25 mouse cellular contexts compared by ENCODE assay signal in the genomic region with DNA sequence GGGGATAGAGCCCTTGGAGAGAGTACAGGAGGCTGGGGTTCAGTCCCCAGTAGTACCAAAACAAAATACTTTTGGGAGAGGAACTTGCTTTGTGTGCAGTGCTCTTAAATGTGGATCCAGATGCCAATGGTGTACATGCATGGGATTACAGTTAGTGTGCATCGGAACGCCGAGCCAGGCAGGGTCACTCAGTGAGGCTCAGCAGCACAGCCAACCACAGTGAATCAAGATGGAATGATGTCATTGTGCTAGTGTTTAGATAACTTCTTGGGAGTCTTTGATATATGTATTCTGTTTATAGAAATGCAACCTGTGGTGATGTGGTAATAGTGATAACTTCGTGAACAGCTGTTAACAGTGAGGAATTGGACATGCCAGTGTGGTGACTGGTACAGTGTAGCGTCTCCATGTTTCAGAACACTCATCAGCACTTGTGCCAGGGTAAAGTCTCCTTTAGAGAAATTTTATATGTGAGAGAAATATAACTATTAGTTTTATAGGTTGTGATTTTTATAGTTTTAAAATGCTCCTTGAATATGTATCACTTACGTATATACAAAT. TPM values are rescaled to one million over a fixed set of nuclear protein-coding genes. Genes with fewer than 3 reads are reported as not detected.
DNase-seq lines count a peak whose midpoint lies in the region; ATAC-seq lines count a peak whose summit lies in the region.
"Had no signal": no experiment of that assay in that cellular context is flagged by ENCODE, and none has a peak within 500 bp of the region (broad histone marks: within the 10 kb centered on the region; RNA-seq: fewer than 3 reads in every experiment).

No protein-coding gene starts in this region.

- H3K4me3 ChIP-seq in liver, embryonic 11.5 days (ENCODE audit: low read depth, low read length): no peak overlapping the region
- H3K4me3 ChIP-seq in intestine, embryonic 15.5 days (replicated peaks): no peak overlapping the region
- H3K4me3 ChIP-seq in liver, embryonic 15.5 days (replicated peaks): no peak overlapping the region
- no peak overlapping the region for H3K4me3 ChIP-seq in stomach, embryonic 15.5 days (replicated peaks)
- H3K4me3 ChIP-seq: embryonic facial prominence, embryonic 10.5 days; forebrain, embryonic 12.5 days; hindbrain, embryonic 12.5 days; limb, embryonic 13.5 days; lung, embryonic 15.5 days had no signal

- peaks cover 27% of the 10 kb centered on the region for H3K4me1 ChIP-seq in liver, embryonic 11.5 days (replicated peaks; ENCODE audit: control insufficient read depth, insufficient read depth, low read length)
- peaks cover 8% of the 10 kb centered on the region; the same call in 1 of the 2 replicates for H3K4me1 ChIP-seq in intestine, embryonic 15.5 days (replicated peaks)
- H3K4me1 ChIP-seq in liver, embryonic 15.5 days (replicated peaks): peaks cover 34% of the 10 kb centered on the region
- peaks cover 7% of the 10 kb centered on the region; the same call in 1 of the 2 replicates for H3K4me1 ChIP-seq in stomach, embryonic 15.5 days

- ATAC-seq in liver, embryonic 11.5 days (replicated peaks; ENCODE audit: low FRiP score): peak; percentile 50
- peak; percentile 56 for ATAC-seq in intestine, embryonic 15.5 days
- ATAC-seq in liver, embryonic 15.5 days (ENCODE audit: insufficient read depth): peak; percentile 54; the same call in 1 of the 2 replicates
- ATAC-seq in stomach, embryonic 15.5 days (ENCODE audit: insufficient read depth, low FRiP score, low read depth): 0 out of 2 replicates have a peak, but pooled peaks have one; percentile 10

- H3K27ac ChIP-seq in liver, embryonic 11.5 days (ENCODE audit: low read depth, low read length): peak overlapping the region; percentile 53; the same call in 1 of the 2 replicates
- 0 out of 2 replicates have a peak overlapping the region, but pooled peaks have one; percentile 66 for H3K27ac ChIP-seq in intestine, embryonic 15.5 days
- no peak overlapping the region for H3K27ac ChIP-seq in liver, embryonic 15.5 days (replicated peaks)
- no peak overlapping the region for H3K27ac ChIP-seq in stomach, embryonic 15.5 days
- H3K27ac ChIP-seq: embryonic facial prominence, embryonic 10.5 days; forebrain, embryonic 12.5 days; hindbrain, embryonic 12.5 days; limb, embryonic 13.5 days; lung, embryonic 15.5 days had no signal

- H3K9me3 ChIP-seq in liver, embryonic 11.5 days (ENCODE audit: control insufficient read depth, low read length): no peaks in the 10 kb centered on the region
- H3K9me3 ChIP-seq in intestine, embryonic 15.5 days: no peaks in the 10 kb centered on the region
- no peaks in the 10 kb centered on the region for H3K9me3 ChIP-seq in liver, embryonic 15.5 days (replicated peaks)
- H3K9me3 ChIP-seq in stomach, embryonic 15.5 days: no peaks in the 10 kb centered on the region
- H3K9me3 ChIP-seq: embryonic facial prominence, embryonic 10.5 days; forebrain, embryonic 12.5 days; hindbrain, embryonic 12.5 days; limb, embryonic 13.5 days; lung, embryonic 15.5 days had no signal

- H3K27me3 ChIP-seq in liver, embryonic 11.5 days (replicated peaks; ENCODE audit: control insufficient read depth, insufficient read depth, low read length): no peaks in the 10 kb centered on the region
- no peaks in the 10 kb centered on the region for H3K27me3 ChIP-seq in intestine, embryonic 15.5 days (replicated peaks)
- H3K27me3 ChIP-seq in liver, embryonic 15.5 days: no peaks in the 10 kb centered on the region
- no peaks in the 10 kb centered on the region for H3K27me3 ChIP-seq in stomach, embryonic 15.5 days (replicated peaks)
- H3K27me3 ChIP-seq: forebrain, embryonic 12.5 days; hindbrain, embryonic 12.5 days; limb, embryonic 13.5 days; lung, embryonic 15.5 days had no signal

- 80% methylated on average over 6 of the region's 6 CpGs for WGBS in liver, embryonic 11.5 days
- WGBS in intestine, embryonic 15.5 days: 78% methylated on average over 6 of the region's 6 CpGs
- 50% methylated on average over 6 of the region's 6 CpGs for WGBS in liver, embryonic 15.5 days (ENCODE audit: insufficient replicate concordance)
- 81% methylated on average over 6 of the region's 6 CpGs for WGBS in stomach, embryonic 15.5 days

- H3K36me3 ChIP-seq in liver, embryonic 11.5 days (ENCODE audit: control insufficient read depth, insufficient read depth, low read length): no peaks in the 10 kb centered on the region
- H3K36me3 ChIP-seq in intestine, embryonic 15.5 days: no peaks in the 10 kb centered on the region
- no peaks in the 10 kb centered on the region for H3K36me3 ChIP-seq in liver, embryonic 15.5 days (replicated peaks)
- H3K36me3 ChIP-seq in stomach, embryonic 15.5 days: no peaks in the 10 kb centered on the region
- H3K36me3 ChIP-seq: forebrain, embryonic 12.5 days; hindbrain, embryonic 12.5 days; limb, embryonic 13.5 days; lung, embryonic 15.5 days had no signal

- peak overlapping the region; percentile 33 for H3K4me2 ChIP-seq in liver, embryonic 11.5 days
- H3K4me2 ChIP-seq in intestine, embryonic 15.5 days (replicated peaks): peak overlapping the region; percentile 27
- H3K4me2 ChIP-seq in liver, embryonic 15.5 days: peak overlapping the region; percentile 35
- H3K4me2 ChIP-seq in stomach, embryonic 15.5 days: no peak overlapping the region
- H3K4me2 ChIP-seq: forebrain, embryonic 12.5 days; hindbrain, embryonic 12.5 days; limb, embryonic 13.5 days; lung, embryonic 15.5 days; midbrain, embryonic 11.5 days had no signal

- no peak for DNase-seq in liver, embryonic 11.5 days (ENCODE audit: low spot score)
- no peak for DNase-seq in liver
- no peak for DNase-seq in gastrocnemius, adult 8-10 months (ENCODE audit: low spot score in 2 of 2)
- no peak for DNase-seq in embryo, embryonic 10.5 days (ENCODE audit: low spot score)
- DNase-seq in ovary, postnatal 10 days (ENCODE audit: low spot score): no peak
- DNase-seq: adrenal gland, postnatal 36 days; cerebellum, adult 18-20 months; cerebellum, postnatal 36 days; gastrocnemius, postnatal 14 days; lung, postnatal 4 days; thymus, adult 18-20 months had no signal

- H3K9ac ChIP-seq in liver, embryonic 11.5 days (ENCODE audit: low read depth, low read length): no peak overlapping the region
- no peak overlapping the region for H3K9ac ChIP-seq in intestine, embryonic 15.5 days
- H3K9ac ChIP-seq in liver, embryonic 15.5 days: no peak overlapping the region
- no peak overlapping the region for H3K9ac ChIP-seq in stomach, embryonic 15.5 days
- H3K9ac ChIP-seq: forebrain, embryonic 12.5 days; hindbrain, embryonic 12.5 days; limb, embryonic 13.5 days; lung, embryonic 15.5 days had no signal

RNA-seq across cellular contexts. Expression of a gene that starts 15.5 kb away (rescaled TPM):
- polyA plus RNA-seq in liver, embryonic 11.5 days (2014; fragmentation: Nextera tagmentation; extraction: Ambion mirVana): not detected in 2 replicates
- polyA plus RNA-seq in intestine, embryonic 15.5 days (2015; fragmentation: Nextera tagmentation; extraction: Ambion mirVana): not detected in 2 replicates
- polyA plus RNA-seq in liver, embryonic 15.5 days (2015; fragmentation: Nextera tagmentation; extraction: Ambion mirVana): 0.16 and 0.18 TPM in 2 replicates
- polyA plus RNA-seq in stomach, embryonic 15.5 days (2015; fragmentation: Nextera tagmentation; extraction: Ambion mirVana): not detected in 2 replicates
- total RNA-seq in gastrocnemius, adult 8-10 months (2022): 100 to 1,000 TPM; 220 to 268 (median 238) TPM
- polyA plus RNA-seq: embryonic facial prominence, embryonic 10.5 days; forebrain, embryonic 12.5 days; heart, postnatal 0 days; kidney, embryonic 14.5 days; lung, embryonic 15.5 days; midbrain, embryonic 11.5 days; neural tube, embryonic 11.5 days had no signal

RNA-seq across cellular contexts. Expression of a gene that starts 16.1 kb away (rescaled TPM):
- polyA plus RNA-seq in liver, embryonic 11.5 days (2014; fragmentation: Nextera tagmentation; extraction: Ambion mirVana): 7.1 TPM in 2 replicates
- 11.6 and 12.9 TPM in 2 replicates for polyA plus RNA-seq in intestine, embryonic 15.5 days (2015; fragmentation: Nextera tagmentation; extraction: Ambion mirVana)
- polyA plus RNA-seq in liver, embryonic 15.5 days (2015; fragmentation: Nextera tagmentation; extraction: Ambion mirVana): 2.8 and 3.3 TPM in 2 replicates
- polyA plus RNA-seq in stomach, embryonic 15.5 days (2015; fragmentation: Nextera tagmentation; extraction: Ambion mirVana): 11.1 and 12.0 TPM in 2 replicates
- 10 to 100 TPM; 67.9 to 82.1 (median 78.9) TPM for total RNA-seq in gastrocnemius, adult 8-10 months (2022)

RNA-seq across cellular contexts. Expression of a gene that starts 52.1 kb away (rescaled TPM):
- 0.15 TPM in 1 of 2 replicates, not detected in the other for polyA plus RNA-seq in liver, embryonic 11.5 days (2014; fragmentation: Nextera tagmentation; extraction: Ambion mirVana)
- polyA plus RNA-seq in intestine, embryonic 15.5 days (2015; fragmentation: Nextera tagmentation; extraction: Ambion mirVana): not detected in 2 replicates
- polyA plus RNA-seq in liver, embryonic 15.5 days (2015; fragmentation: Nextera tagmentation; extraction: Ambion mirVana): 0.10 TPM in 1 of 2 replicates, not detected in the other
- not detected in 2 replicates for polyA plus RNA-seq in stomach, embryonic 15.5 days (2015; fragmentation: Nextera tagmentation; extraction: Ambion mirVana)
- 10 to 100 TPM; 23.7 to 47.1 (median 35.0) TPM for total RNA-seq in gastrocnemius, adult 8-10 months (2022)
- polyA plus RNA-seq: embryonic facial prominence, embryonic 10.5 days; forebrain, embryonic 12.5 days; kidney, embryonic 14.5 days; large intestine, adult 2 months; lung, embryonic 15.5 days; midbrain, embryonic 11.5 days; urinary bladder, adult 2 months had no signal

RNA-seq across cellular contexts. Expression of a gene that starts 58.6 kb away (rescaled TPM):
- polyA plus RNA-seq in liver, embryonic 11.5 days (2014; fragmentation: Nextera tagmentation; extraction: Ambion mirVana): 312 and 324 TPM in 2 replicates
- polyA plus RNA-seq in intestine, embryonic 15.5 days (2015; fragmentation: Nextera tagmentation; extraction: Ambion mirVana): 368 and 384 TPM in 2 replicates
- polyA plus RNA-seq in liver, embryonic 15.5 days (2015; fragmentation: Nextera tagmentation; extraction: Ambion mirVana): 110 and 121 TPM in 2 replicates
- polyA plus RNA-seq in stomach, embryonic 15.5 days (2015; fragmentation: Nextera tagmentation; extraction: Ambion mirVana): 264 and 310 TPM in 2 replicates
- 100 to 1,000 TPM; 328 to 342 (median 331) TPM for total RNA-seq in gastrocnemius, adult 8-10 months (2022)

Comparison
In these comparisons a context has a peak if more than half of its experiments do, and no peak if none do; other contexts are left out.
1. H3K27ac ChIP-seq: peak in liver, embryonic 11.5 days (single experiment) and intestine, embryonic 15.5 days (single experiment); none in liver, embryonic 15.5 days (single experiment) and stomach, embryonic 15.5 days (single experiment).
2. Peak in every context shown above with its lines, with median percentiles within 50 percentile points of each other: ATAC-seq.